Mouse (Mus musculus) lung, adult 2 months (tissue): ENCODE data around the gene Olfr411.

Source experiments
- CTCF ChIP-seq: fragments of 200-500 bp; IDR thresholded peaks from 2 replicates; pipeline ENCODE4 v1.5.1; 2011; ENCODE audit warnings: mild to moderate bottlenecking, low read length, control low read depth; ENCODE audit not compliant: insufficient read depth
- POLR2A ChIP-seq: fragments of 200-500 bp; IDR thresholded peaks from 2 replicates; pipeline ENCODE4 v1.6.1; 2011; ENCODE audit warnings: low read depth, mild to moderate bottlenecking, control low read depth, low read length, borderline replicate concordance; ENCODE audit errors: extremely low read depth

DNA sequence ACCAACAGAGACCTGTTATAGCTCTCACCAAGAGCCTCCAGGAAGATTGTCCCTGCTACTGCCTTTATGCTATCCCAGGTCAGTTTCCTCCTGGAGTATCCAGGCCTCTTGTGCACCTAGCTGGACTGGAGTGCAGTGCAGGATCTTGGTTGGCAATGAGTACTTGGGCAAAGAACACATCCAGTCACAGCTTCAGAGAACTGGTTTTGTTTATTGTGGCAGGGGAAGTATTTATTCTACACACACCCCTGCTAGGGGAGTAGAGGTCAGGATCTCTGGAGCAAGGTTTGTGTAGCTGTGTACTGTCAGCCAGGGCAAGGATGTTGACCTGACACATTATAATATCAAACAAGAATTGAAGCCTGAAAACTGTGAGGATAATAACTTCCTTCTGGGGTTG, 23.7 kb downstream of the Olfr411 start:
- TF ChIP-seq CTCF (no peak), POLR2A (no peak)
